Mouse (Mus musculus): ENCODE data around the gene Ethe1.

Ethe1 gene

GRCm38 (mm10) chr7:24587330-24588105 lies at the start of gene Ethe1, which contains the start of gene Zfp575:
TSS of gene Ethe1 (plus strand) at chr7:24587543.
TSS of gene Zfp575 (minus strand) at chr7:24587641.
- peak in 1 of 2 experiments; percentile 57 for DNase-seq (ENCODE audit: inconsistent age in 2 of 2, low spot score in 1 of 2)

GRCm38 (mm10) chr7:24537591-24537990 lies 49.8 kb upstream of the Ethe1 start:
- no peak for DNase-seq (ENCODE audit: inconsistent age in 2 of 2, low spot score in 1 of 2)

GRCm38 (mm10) chr7:24538154-24538553 lies 49.2 kb upstream of the Ethe1 start:
- peak in 1 of 2 experiments; percentile 63 for DNase-seq (ENCODE audit: inconsistent age in 2 of 2, low spot score in 1 of 2)

GRCm38 (mm10) chr7:24538701-24539100 lies 48.6 kb upstream of the Ethe1 start:
- DNase-seq (ENCODE audit: inconsistent age in 2 of 2, low spot score in 1 of 2) = no peak

- no peak for DNase-seq (ENCODE audit: inconsistent age in 2 of 2, low spot score in 1 of 2)
Observed at GRCm38 (mm10) chr7:24539686-24540085, 47.7 kb upstream of the Ethe1 start.

- DNase-seq (ENCODE audit: inconsistent age in 2 of 2, low spot score in 1 of 2) = no peak
Observed at GRCm38 (mm10) chr7:24544506-24544905, 42.8 kb upstream of the Ethe1 start.

GRCm38 (mm10) chr7:24546068-24546614 lies 41.2 kb upstream of the Ethe1 start, which contains the start of the genes Pinlyp and Xrcc1:
TSS of gene Pinlyp (minus strand) at chr7:24546118.
TSS of gene Xrcc1 (plus strand) at chr7:24546289.
- peak in 1 of 2 experiments; percentile 39 for DNase-seq (ENCODE audit: inconsistent age in 2 of 2, low spot score in 1 of 2)

- DNase-seq (ENCODE audit: inconsistent age in 2 of 2, low spot score in 1 of 2) = peak; percentile 99 to 100
Observed at GRCm38 (mm10) chr7:24546634-24547389, 40.5 kb upstream of the Ethe1 start.

GRCm38 (mm10) chr7:24547534-24548036 lies 39.8 kb upstream of the Ethe1 start:
- no peak for DNase-seq (ENCODE audit: inconsistent age in 2 of 2, low spot score in 1 of 2)

GRCm38 (mm10) chr7:24551985-24552759 lies 35.2 kb upstream of the Ethe1 start:
- no peak for DNase-seq (ENCODE audit: inconsistent age in 2 of 2, low spot score in 1 of 2)

GRCm38 (mm10) chr7:24555786-24556185 lies 31.6 kb upstream of the Ethe1 start:
- DNase-seq (ENCODE audit: inconsistent age in 2 of 2, low spot score in 1 of 2) = no peak

- no peak for DNase-seq (ENCODE audit: inconsistent age in 2 of 2, low spot score in 1 of 2)
Observed at GRCm38 (mm10) chr7:24561450-24561849, 25.9 kb upstream of the Ethe1 start.

GRCm38 (mm10) chr7:24563191-24563836 lies 24.0 kb upstream of the Ethe1 start:
- no peak for DNase-seq (ENCODE audit: inconsistent age in 2 of 2, low spot score in 1 of 2)

- DNase-seq (ENCODE audit: inconsistent age in 2 of 2, low spot score in 1 of 2) = no peak
Observed at GRCm38 (mm10) chr7:24563837-24564206, 23.5 kb upstream of the Ethe1 start.

GRCm38 (mm10) chr7:24564607-24565265 lies 22.6 kb upstream of the Ethe1 start:
- DNase-seq (ENCODE audit: inconsistent age in 2 of 2, low spot score in 1 of 2) = peak; percentile 56 to 85

- no peak for DNase-seq (ENCODE audit: inconsistent age in 2 of 2, low spot score in 1 of 2)
Observed at GRCm38 (mm10) chr7:24565627-24566026, 21.7 kb upstream of the Ethe1 start.

GRCm38 (mm10) chr7:24566206-24566605 lies 21.1 kb upstream of the Ethe1 start:
- DNase-seq (ENCODE audit: inconsistent age in 2 of 2, low spot score in 1 of 2) = no peak

- DNase-seq (ENCODE audit: inconsistent age in 2 of 2, low spot score in 1 of 2) = no peak
Observed at GRCm38 (mm10) chr7:24568512-24568911, 18.8 kb upstream of the Ethe1 start.

GRCm38 (mm10) chr7:24571071-24571470 lies 16.3 kb upstream of the Ethe1 start:
- DNase-seq (ENCODE audit: inconsistent age in 2 of 2, low spot score in 1 of 2) = no peak

GRCm38 (mm10) chr7:24572455-24572854 lies 14.9 kb upstream of the Ethe1 start:
- DNase-seq (ENCODE audit: inconsistent age in 2 of 2, low spot score in 1 of 2) = no peak
